In the genomic region with DNA sequence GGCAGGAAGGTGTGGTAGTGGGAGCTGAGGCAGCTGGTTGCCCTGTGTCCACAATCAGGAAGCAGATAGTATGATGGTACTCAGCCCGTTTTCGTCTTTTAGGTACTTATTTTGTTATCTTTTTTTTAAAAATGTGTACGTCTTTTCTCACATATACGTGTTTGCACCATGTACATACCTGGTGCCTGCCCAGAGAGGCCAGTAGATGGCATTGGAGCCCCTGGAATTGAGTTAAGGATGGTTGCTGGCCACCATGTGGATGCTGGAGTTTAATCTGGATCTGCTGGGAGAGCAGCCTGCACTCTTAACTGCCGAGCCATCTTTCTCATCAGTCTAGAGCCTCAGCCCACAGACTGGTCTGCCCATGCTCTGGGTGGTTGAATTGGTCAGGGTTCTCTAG, we compare ENCODE assay signal across 20 mouse cellular contexts. TPM values are rescaled to one million over a fixed set of nuclear protein-coding genes. Genes with fewer than 3 reads are reported as not detected.
DNase-seq lines count a peak whose midpoint lies in the region; ATAC-seq and TF ChIP-seq lines count a peak whose summit lies in the region.
"Had no signal": no experiment of that assay in that cellular context is flagged by ENCODE, and none has a peak within 500 bp of the region (broad histone marks: within the 10 kb centered on the region; RNA-seq: fewer than 3 reads in every experiment).

No protein-coding gene starts in this region.

- no peak overlapping the region for H3K4me3 ChIP-seq in kidney, postnatal 0 days (replicated peaks; ENCODE audit: low read depth, low read length)
- no peak overlapping the region for H3K4me3 ChIP-seq in lung, postnatal 0 days (ENCODE audit: low read depth, low read length)
- H3K4me3 ChIP-seq in stomach, postnatal 0 days (ENCODE audit: low read depth, low read length), result no peak overlapping the region
- H3K4me3 ChIP-seq: embryonic facial prominence, embryonic 12.5 days; hindbrain, embryonic 13.5 days; liver, embryonic 13.5 days; midbrain, embryonic 12.5 days; myocyte; neural tube, embryonic 15.5 days had no signal

- TF ChIP-seq CTCF in kidney, postnatal 0 days (IDR thresholded peaks at IDR 0.05; ENCODE audit: low read depth), result peak; percentile 48
- TF ChIP-seq CTCF in lung, postnatal 0 days (IDR thresholded peaks at IDR 0.05), result peak; percentile 41
- TF ChIP-seq CTCF in stomach, postnatal 0 days (IDR thresholded peaks at IDR 0.05; ENCODE audit: low read depth), result peak; percentile 61

- H3K27ac ChIP-seq in kidney, postnatal 0 days, result no peak overlapping the region
- no peak overlapping the region for H3K27ac ChIP-seq in lung, postnatal 0 days (ENCODE audit: low read length)
- H3K27ac ChIP-seq in stomach, postnatal 0 days (replicated peaks), result no peak overlapping the region
- H3K27ac ChIP-seq: embryonic facial prominence, embryonic 12.5 days; hindbrain, embryonic 13.5 days; liver, embryonic 13.5 days; macrophage; midbrain, embryonic 12.5 days; neural tube, embryonic 15.5 days had no signal

- 77% methylated on average over 5 of the region's 5 CpGs for WGBS in kidney, postnatal 0 days
- WGBS in lung, postnatal 0 days, result 60% methylated on average over 5 of the region's 5 CpGs
- 74% methylated on average over 5 of the region's 5 CpGs for WGBS in stomach, postnatal 0 days

- H3K4me1 ChIP-seq in kidney, postnatal 0 days (replicated peaks; ENCODE audit: insufficient read depth, low read length), result no peaks in the 10 kb centered on the region
- no peaks in the 10 kb centered on the region for H3K4me1 ChIP-seq in lung, postnatal 0 days (ENCODE audit: insufficient read depth, low read depth, low read length)
- no peaks in the 10 kb centered on the region for H3K4me1 ChIP-seq in stomach, postnatal 0 days (replicated peaks; ENCODE audit: control insufficient read depth, insufficient read depth)
- H3K4me1 ChIP-seq: embryonic facial prominence, embryonic 12.5 days; hindbrain, embryonic 13.5 days; midbrain, embryonic 12.5 days; neural tube, embryonic 15.5 days had no signal

- ATAC-seq in kidney, postnatal 0 days (replicated peaks; ENCODE audit: low FRiP score, low read depth), result no peak
- no peak for ATAC-seq in lung, postnatal 0 days
- no peak for ATAC-seq in stomach, postnatal 0 days (ENCODE audit: low FRiP score, low TSS enrichment)
- ATAC-seq: forebrain, embryonic 16.5 days; intestine, embryonic 16.5 days had no signal

- no peaks in the 10 kb centered on the region for H3K27me3 ChIP-seq in kidney, postnatal 0 days (ENCODE audit: insufficient read depth, low read length)
- H3K27me3 ChIP-seq in lung, postnatal 0 days (replicated peaks; ENCODE audit: insufficient read depth, low read length), result no peaks in the 10 kb centered on the region
- no peaks in the 10 kb centered on the region for H3K27me3 ChIP-seq in stomach, postnatal 0 days (ENCODE audit: control insufficient read depth, insufficient read depth, low read length)
- H3K27me3 ChIP-seq: neural tube, embryonic 15.5 days had no signal

- no peaks in the 10 kb centered on the region for H3K36me3 ChIP-seq in kidney, postnatal 0 days (ENCODE audit: insufficient read depth, low read length)
- H3K36me3 ChIP-seq in lung, postnatal 0 days (ENCODE audit: insufficient read depth, low read length), result no peaks in the 10 kb centered on the region
- no peaks in the 10 kb centered on the region for H3K36me3 ChIP-seq in stomach, postnatal 0 days (ENCODE audit: control insufficient read depth, insufficient read depth, low read length)
- H3K36me3 ChIP-seq: embryonic facial prominence, embryonic 12.5 days; hindbrain, embryonic 13.5 days; midbrain, embryonic 12.5 days; neural tube, embryonic 15.5 days had no signal

- H3K4me2 ChIP-seq in kidney, postnatal 0 days (ENCODE audit: low read length), result no peak overlapping the region
- no peak overlapping the region for H3K4me2 ChIP-seq in lung, postnatal 0 days (replicated peaks; ENCODE audit: low read depth, low read length)
- no peak overlapping the region for H3K4me2 ChIP-seq in stomach, postnatal 0 days (replicated peaks; ENCODE audit: low read depth)
- H3K4me2 ChIP-seq: embryonic facial prominence, embryonic 12.5 days; hindbrain, embryonic 13.5 days; liver, embryonic 13.5 days; midbrain, embryonic 12.5 days; neural tube, embryonic 15.5 days had no signal

- H3K9me3 ChIP-seq in kidney, postnatal 0 days (replicated peaks; ENCODE audit: low read length), result no peaks in the 10 kb centered on the region
- no peaks in the 10 kb centered on the region for H3K9me3 ChIP-seq in lung, postnatal 0 days (ENCODE audit: low read length)
- H3K9me3 ChIP-seq in stomach, postnatal 0 days (ENCODE audit: control insufficient read depth, low read length), result no peaks in the 10 kb centered on the region
- H3K9me3 ChIP-seq: embryonic facial prominence, embryonic 12.5 days; hindbrain, embryonic 13.5 days; liver, embryonic 13.5 days; midbrain, embryonic 12.5 days; neural tube, embryonic 15.5 days had no signal

- DNase-seq in embryo, embryonic 10 days (ENCODE audit: low spot score), result peak; percentile 11
- no peak for DNase-seq in embryo, embryonic 11 days
- DNase-seq in kidney, postnatal 0 days (ENCODE audit: low spot score), result no peak
- no peak for DNase-seq in kidney, adult 18-20 months
- no peak for DNase-seq in lung, postnatal 0 days (ENCODE audit: low spot score)
- no peak for DNase-seq in lung, postnatal 14 days
- no peak for DNase-seq in stomach, postnatal 0 days (ENCODE audit: low spot score)
- no peak for DNase-seq in retina, postnatal 1 day
- DNase-seq: cerebellum, postnatal 14 days; kidney, postnatal 14 days; liver, embryonic 13.5 days; thymus, postnatal 4 days had no signal

- TF ChIP-seq EP300 in lung, postnatal 0 days (IDR thresholded peaks at IDR 0.05), result no peak
- TF ChIP-seq EP300 in stomach, postnatal 0 days (optimal IDR thresholded peaks at IDR 0.05), result no peak

- no peak overlapping the region for H3K9ac ChIP-seq in kidney, postnatal 0 days (ENCODE audit: low read depth, low read length)
- H3K9ac ChIP-seq in lung, postnatal 0 days (replicated peaks; ENCODE audit: low read depth), result no peak overlapping the region
- H3K9ac ChIP-seq in stomach, postnatal 0 days (ENCODE audit: low read length), result no peak overlapping the region
- H3K9ac ChIP-seq: embryonic facial prominence, embryonic 12.5 days; hindbrain, embryonic 13.5 days; liver, embryonic 13.5 days; midbrain, embryonic 12.5 days; neural tube, embryonic 15.5 days had no signal

RNA-seq across cellular contexts. Expression of gene Dok7, which starts 6.0 kb away (rescaled TPM):
- polyA plus RNA-seq in kidney, postnatal 0 days (2015; fragmentation: Nextera tagmentation; extraction: Ambion mirVana), result 0.89 and 1.3 TPM in 2 replicates
- polyA plus RNA-seq in lung, postnatal 0 days (2015; fragmentation: Nextera tagmentation; extraction: Ambion mirVana), result 0.56 and 0.67 TPM in 2 replicates
- polyA plus RNA-seq in stomach, postnatal 0 days (2015; fragmentation: Nextera tagmentation; extraction: Ambion mirVana), result 0.72 and 1.0 TPM in 2 replicates

RNA-seq across cellular contexts. Expression of gene Hgfac, which starts 9.2 kb away (rescaled TPM):
- 4.1 and 5.2 TPM in 2 replicates for polyA plus RNA-seq in kidney, postnatal 0 days (2015; fragmentation: Nextera tagmentation; extraction: Ambion mirVana)
- 0.73 and 0.82 TPM in 2 replicates for polyA plus RNA-seq in lung, postnatal 0 days (2015; fragmentation: Nextera tagmentation; extraction: Ambion mirVana)
- 1.6 and 2.5 TPM in 2 replicates for polyA plus RNA-seq in stomach, postnatal 0 days (2015; fragmentation: Nextera tagmentation; extraction: Ambion mirVana)
- polyA plus RNA-seq: macrophage had no signal

RNA-seq across cellular contexts. Expression of gene Lrpap1, which starts 55.0 kb away (rescaled TPM):
- 265 and 288 TPM in 2 replicates for polyA plus RNA-seq in kidney, postnatal 0 days (2015; fragmentation: Nextera tagmentation; extraction: Ambion mirVana)
- 170 and 184 TPM in 2 replicates for polyA plus RNA-seq in lung, postnatal 0 days (2015; fragmentation: Nextera tagmentation; extraction: Ambion mirVana)
- polyA plus RNA-seq in stomach, postnatal 0 days (2015; fragmentation: Nextera tagmentation; extraction: Ambion mirVana), result 101 and 116 TPM in 2 replicates
